In genomic region chr8:110663015-110663742, GRCm38 (mm10) we compare ENCODE assay signal across 16 mouse cellular contexts. TPM values are rescaled to one million over a fixed set of nuclear protein-coding genes. Genes with fewer than 3 reads are reported as not detected.
DNase-seq lines count a peak whose midpoint lies in the region; ATAC-seq lines count a peak whose summit lies in the region.
"Had no signal": no experiment of that assay in that cellular context is flagged by ENCODE, and none has a peak within 500 bp of the region (broad histone marks: within the 10 kb centered on the region; RNA-seq: fewer than 3 reads in every experiment).

No protein-coding gene starts in this region.

- H3K4me1 ChIP-seq in hindbrain, embryonic 14.5 days (replicated peaks; ENCODE audit: control insufficient read depth, insufficient read depth, low read length) = peaks cover 23% of the 10 kb centered on the region

- intact Hi-C loops in heart, postnatal 25 days (cut with DNase I) = no loop called here

- H3K27me3 ChIP-seq in hindbrain, embryonic 14.5 days (ENCODE audit: control insufficient read depth, insufficient read depth, low read length) = no peaks in the 10 kb centered on the region
- H3K27me3 ChIP-seq: limb, embryonic 15.5 days had no signal

- peaks cover 16% of the 10 kb centered on the region for H3K36me3 ChIP-seq in hindbrain, embryonic 14.5 days (replicated peaks; ENCODE audit: control insufficient read depth, insufficient read depth)

- no peak overlapping the region for H3K4me2 ChIP-seq in hindbrain, embryonic 14.5 days (replicated peaks)
- H3K4me2 ChIP-seq: limb, embryonic 15.5 days; lung, embryonic 14.5 days had no signal

- 62% methylated on average over 6 of the region's 6 CpGs for WGBS in hindbrain, embryonic 14.5 days

- no peak overlapping the region for H3K4me3 ChIP-seq in hindbrain, embryonic 14.5 days (replicated peaks; ENCODE audit: low read length)
- H3K4me3 ChIP-seq: limb, embryonic 15.5 days had no signal

- ATAC-seq in hindbrain, embryonic 14.5 days (ENCODE audit: low FRiP score) = no peak
- no peak for ATAC-seq in frontal cortex, adult (ENCODE audit: low TSS enrichment)
- ATAC-seq: activated CD4-positive, CD25-positive, alpha-beta regulatory T cell, adult 4 months had no signal

- peak; percentile 69 to 76 for DNase-seq in cerebellum, postnatal 10 days
- no peak for DNase-seq in cerebellum, adult 11 months
- peak; percentile 19 for DNase-seq in ovary, adult 18-20 months (ENCODE audit: low spot score)
- DNase-seq in ovary, postnatal 14 days (ENCODE audit: low spot score) = no peak
- no peak for DNase-seq in hindbrain, embryonic 14.5 days (ENCODE audit: low spot score)
- no peak for DNase-seq in heart, postnatal 25 days (ENCODE audit: low spot score)
- DNase-seq in kidney, postnatal 4 days = no peak
- DNase-seq: heart, postnatal 14 days; kidney, adult 8-10 months; thymus, adult 18-20 months had no signal

- no peak overlapping the region for H3K9ac ChIP-seq in hindbrain, embryonic 14.5 days
- H3K9ac ChIP-seq: limb, embryonic 15.5 days; lung, embryonic 14.5 days had no signal

- no peaks in the 10 kb centered on the region for H3K9me3 ChIP-seq in hindbrain, embryonic 14.5 days (ENCODE audit: control insufficient read depth, low read length)
- H3K9me3 ChIP-seq: G1E; limb, embryonic 15.5 days had no signal

- peak overlapping the region; percentile 84 for H3K27ac ChIP-seq in hindbrain, embryonic 14.5 days
- H3K27ac ChIP-seq: limb, embryonic 15.5 days had no signal

RNA-seq across cellular contexts. Expression of gene Vac14, which starts 44.8 kb away (rescaled TPM):
- 32.8 and 34.8 TPM in 2 replicates for polyA plus RNA-seq in hindbrain, embryonic 14.5 days (2014; fragmentation: Nextera tagmentation; extraction: Ambion mirVana)
- total RNA-seq in heart, postnatal 25 days (2021) = 10 to 100 TPM; 14.7 to 15.3 TPM

RNA-seq across cellular contexts. Expression of gene Mtss1l, which starts 58.1 kb away (rescaled TPM):
- polyA plus RNA-seq in hindbrain, embryonic 14.5 days (2014; fragmentation: Nextera tagmentation; extraction: Ambion mirVana) = 32.9 and 36.3 TPM in 2 replicates
- total RNA-seq in heart, postnatal 25 days (2021) = 10 to 100 TPM; 33.8 to 36.1 TPM
- total RNA-seq: granulocyte monocyte progenitor cell, adult 5-6 weeks had no signal

Comparison
In these comparisons a context has a peak if more than half of its experiments do, and no peak if none do; other contexts are left out.
1. DNase-seq: peak in cerebellum, postnatal 10 days (2 of 2) and ovary, adult 18-20 months (single experiment); none in cerebellum, adult 11 months (single experiment), ovary, postnatal 14 days (single experiment), hindbrain, embryonic 14.5 days (single experiment), heart, postnatal 25 days (single experiment) and kidney, postnatal 4 days (0 of 2).